Mouse (Mus musculus) MEL (cell line): Measurements from ENCODE around the gene Pvrig. TPM values are rescaled to one million over a fixed set of nuclear protein-coding genes. Genes with fewer than 3 reads are reported as not detected.
"Not testable (repeated sequence)": the region's sequence is repeated elsewhere in the genome, so short reads cannot be mapped to it uniquely, and the experiment has no call there.

Experiments
- DNase-seq: peaks from one replicate; pipeline ENCODE4 v3.0.0; 2011; ENCODE audit warnings: low read depth, low spot score
- H3K27ac ChIP-seq: 2 replicates; pipeline ENCODE4 v1.5.1; 2012; ENCODE audit warnings: low read depth, mild to moderate bottlenecking, control low read depth, low read length, moderate library complexity; ENCODE audit not compliant: control insufficient read depth
- H3K27me3 ChIP-seq, 2 experiments: fragments of 150-350 bp in 1 of 2; sonication (generic) in 1 of 2; 2 replicates each; pipeline ENCODE4 v1.6.1; 2012; ENCODE audit warnings: low read length in 2 of 2, mild to moderate bottlenecking in 2 of 2, improper control_type of control experiment in 1 of 2, moderate library complexity in 1 of 2; ENCODE audit not compliant: insufficient read depth in 2 of 2, control insufficient read depth in 1 of 2
- H3K36me3 ChIP-seq, 2 experiments: 2 replicates each; pipeline ENCODE4 v1.6.1; 2012 to 2014; ENCODE audit warnings: low read length in 2 of 2, improper control_type of control experiment in 1 of 2, inconsistent platforms in 1 of 2, mild to moderate bottlenecking in 1 of 2; ENCODE audit not compliant: insufficient read depth in 2 of 2, control insufficient read depth in 1 of 2
- H3K4me1 ChIP-seq, 2 experiments: fragments of 150-350 bp in 1 of 2; sonication (generic) in 1 of 2; 2 replicates each; pipeline ENCODE4 v1.6.1; 2012; ENCODE audit warnings: low read length in 2 of 2, improper control_type of control experiment in 1 of 2, mild to moderate bottlenecking in 1 of 2; ENCODE audit not compliant: insufficient read depth in 2 of 2, control insufficient read depth in 1 of 2
- H3K4me3 ChIP-seq, 2 experiments: fragments of 150-350 bp in 1 of 2; sonication (generic) in 1 of 2; 2 replicates each; pipeline ENCODE4 v1.5.1; 2012; ENCODE audit warnings: low read depth in 2 of 2, low read length in 2 of 2, mild to moderate bottlenecking in 2 of 2, moderate library complexity in 2 of 2, control low read depth in 1 of 2, improper control_type of control experiment in 1 of 2; ENCODE audit not compliant: control insufficient read depth in 1 of 2, insufficient read depth in 1 of 2
- H3K79me2 ChIP-seq: 2 replicates; pipeline ENCODE4 v1.6.1; 2012; ENCODE audit warnings: mild to moderate bottlenecking, low read length, moderate library complexity; ENCODE audit not compliant: control insufficient read depth, poor library complexity, insufficient read depth
- H3K9ac ChIP-seq: 2 replicates; pipeline ENCODE4 v1.6.1; 2012; ENCODE audit warnings: low read depth, mild to moderate bottlenecking, control low read depth, low read length, moderate library complexity; ENCODE audit not compliant: control insufficient read depth, poor library complexity, severe bottlenecking
- H3K9me3 ChIP-seq: fragments of 150-350 bp; sonication (generic); replicated peaks from 2 replicates; pipeline ENCODE4 v1.6.1; 2012; ENCODE audit warnings: mild to moderate bottlenecking, low read length, improper control_type of control experiment, moderate library complexity; ENCODE audit not compliant: insufficient read depth
- polyA plus RNA-seq, 2 experiments: library from polyadenylated mRNA; stranded (reverse) in 1 of 2; unstranded in 1 of 2; fragments of >175 nt in 1 of 2; fragments of >200 nt in 1 of 2; gene quantifications; 2 replicates each; pipeline versions ENCODE4 v1.2.1 to v1.2.4; 2012; ENCODE audit warnings: low replicate concordance in 2 of 2, low read depth in 1 of 2; ENCODE audit not compliant: insufficient read length in 2 of 2, insufficient read depth in 1 of 2, missing spikeins in 1 of 2
- total RNA-seq: library from RNA; depleted of rRNA; stranded (reverse); fragments of 300-350 nt; gene quantifications from 2 replicates; pipeline ENCODE4 v1.2.3, GENCODE M21; 2012; rRNA removed

Gene Pvrig
- total and polyA plus RNA-seq, 3 experiments: not detected

DNA sequence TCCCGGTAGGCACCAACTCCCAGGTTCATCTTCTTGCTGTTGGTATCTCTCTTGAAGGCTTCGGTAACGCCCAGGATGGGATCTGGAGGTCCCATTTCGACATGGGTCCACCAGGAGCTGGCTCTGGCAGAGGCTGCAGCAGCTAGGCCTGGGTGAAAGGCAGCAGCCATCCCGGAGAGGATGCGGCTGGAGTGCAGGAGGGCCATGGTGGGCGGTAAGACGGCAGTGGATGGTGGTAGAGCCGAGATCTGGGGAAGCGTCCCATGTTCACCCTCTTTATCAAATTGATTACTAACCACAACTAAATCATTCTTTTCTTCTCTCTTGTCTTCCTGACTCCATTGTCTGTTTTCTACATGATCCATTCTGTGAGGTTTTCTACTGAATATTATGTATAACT, 23.6 kb downstream of the Pvrig start:
- H3K4me3 ChIP-seq, H3K27ac ChIP-seq, H3K9ac ChIP-seq, H3K79me2 ChIP-seq, H3K9me3 ChIP-seq, H3K4me1 ChIP-seq, H3K36me3 ChIP-seq, H3K27me3 ChIP-seq, DNase-seq: not testable (repeated sequence)

Other genes starting within 250 kb of the Pvrig start
- gene Zscan21, start 225.1 kb upstream of the Pvrig start, total RNA-seq: 7.6 and 9.0 TPM in 2 replicates
- gene Zscan21, start 225.1 kb upstream of the Pvrig start, polyA plus RNA-seq: 10 to 100 TPM in 1 of 2 experiments, not detected in 1; 10.5 TPM
- gene Zfp113, start 186.2 kb upstream of the Pvrig start, total RNA-seq: 5.4 and 6.9 TPM in 2 replicates
- gene Zfp113, start 186.2 kb upstream of the Pvrig start, polyA plus RNA-seq: 1 to 10 TPM in 1 of 2 experiments, not detected in 1; 6.8 TPM
- gene Cops6, start 180.9 kb upstream of the Pvrig start, total RNA-seq: 52.6 and 63.7 TPM in 2 replicates
- 100 to 1,000 TPM in 1 of 2 experiments, not detected in 1; 152 TPM for gene Cops6, start 180.9 kb upstream of the Pvrig start, polyA plus RNA-seq
- gene Ap4m1, start 170.0 kb upstream of the Pvrig start, total RNA-seq: 19.1 and 22.2 TPM in 2 replicates
- 10 to 100 TPM in 1 of 2 experiments, not detected in 1; 38.5 TPM for gene Ap4m1, start 170.0 kb upstream of the Pvrig start, polyA plus RNA-seq
- gene Mcm7, start 169.5 kb upstream of the Pvrig start, total RNA-seq: 202 TPM in 2 replicates
- gene Mcm7, start 169.5 kb upstream of the Pvrig start, polyA plus RNA-seq: 100 to 1,000 TPM; 255 to 565 TPM
- 52.6 and 59.6 TPM in 2 replicates for gene Taf6, start 154.5 kb upstream of the Pvrig start, total RNA-seq
- 10 to 100 TPM in 1 of 2 experiments, not detected in 1; 94.7 TPM for gene Taf6, start 154.5 kb upstream of the Pvrig start, polyA plus RNA-seq
- gene Cnpy4, start 154.5 kb upstream of the Pvrig start, total RNA-seq: 7.8 TPM in 2 replicates
- 10 to 100 TPM in 1 of 2 experiments, not detected in 1; 12.1 TPM for gene Cnpy4, start 154.5 kb upstream of the Pvrig start, polyA plus RNA-seq
- gene Mblac1, start 147.6 kb upstream of the Pvrig start, total RNA-seq: 5.0 and 5.2 TPM in 2 replicates
- gene Mblac1, start 147.6 kb upstream of the Pvrig start, polyA plus RNA-seq: 1 to 10 TPM in 1 of 2 experiments, not detected in 1; 5.7 TPM
- not detected in 2 replicates for gene Nxpe5, start 116.1 kb upstream of the Pvrig start, total RNA-seq
- not detected for gene Nxpe5, start 116.1 kb upstream of the Pvrig start, polyA plus RNA-seq
- 45.7 and 51.5 TPM in 2 replicates for gene Lamtor4, start 86.5 kb upstream of the Pvrig start, total RNA-seq
- gene Lamtor4, start 86.5 kb upstream of the Pvrig start, polyA plus RNA-seq: 10 to 100 TPM in 1 of 2 experiments, not detected in 1; 59.0 TPM
- 27.8 and 35.6 TPM in 2 replicates for gene BC037034, start 77.9 kb upstream of the Pvrig start, total RNA-seq
- 10 to 100 TPM in 1 of 2 experiments, not detected in 1; 59.1 TPM for gene BC037034, start 77.9 kb upstream of the Pvrig start, polyA plus RNA-seq
- 0.15 and 0.16 TPM in 2 replicates for gene Gal3st4, start 69.1 kb upstream of the Pvrig start, total RNA-seq
- under 1 TPM in 1 of 2 experiments, not detected in 1; 0.17 TPM for gene Gal3st4, start 69.1 kb upstream of the Pvrig start, polyA plus RNA-seq
- gene Gm43720, start 62.0 kb upstream of the Pvrig start, total RNA-seq: not detected in 2 replicates
- not detected for gene Gm43720, start 62.0 kb upstream of the Pvrig start, polyA plus RNA-seq
- gene Gpc2, start 62.0 kb upstream of the Pvrig start, total RNA-seq: 0.04 TPM in 1 of 2 replicates, not detected in the other
- gene Gpc2, start 62.0 kb upstream of the Pvrig start, polyA plus RNA-seq: not detected
- not detected in 2 replicates for gene Stag3, start 61.7 kb upstream of the Pvrig start, total RNA-seq
- gene Stag3, start 61.7 kb upstream of the Pvrig start, polyA plus RNA-seq: under 1 TPM in 1 of 2 experiments, not detected in 1; 0.07 TPM
- 5.5 and 6.7 TPM in 2 replicates for gene Zfp157, start 99.5 kb downstream of the Pvrig start, total RNA-seq
- gene Zfp157, start 99.5 kb downstream of the Pvrig start, polyA plus RNA-seq: 1 to 10 TPM in 1 of 2 experiments, not detected in 1; 3.8 TPM
- gene 1700123K08Rik, start 222.8 kb downstream of the Pvrig start, total RNA-seq: not detected in 2 replicates
- not detected for gene 1700123K08Rik, start 222.8 kb downstream of the Pvrig start, polyA plus RNA-seq